ENCODE assay signal across 8 mouse cellular contexts in the genomic region with DNA sequence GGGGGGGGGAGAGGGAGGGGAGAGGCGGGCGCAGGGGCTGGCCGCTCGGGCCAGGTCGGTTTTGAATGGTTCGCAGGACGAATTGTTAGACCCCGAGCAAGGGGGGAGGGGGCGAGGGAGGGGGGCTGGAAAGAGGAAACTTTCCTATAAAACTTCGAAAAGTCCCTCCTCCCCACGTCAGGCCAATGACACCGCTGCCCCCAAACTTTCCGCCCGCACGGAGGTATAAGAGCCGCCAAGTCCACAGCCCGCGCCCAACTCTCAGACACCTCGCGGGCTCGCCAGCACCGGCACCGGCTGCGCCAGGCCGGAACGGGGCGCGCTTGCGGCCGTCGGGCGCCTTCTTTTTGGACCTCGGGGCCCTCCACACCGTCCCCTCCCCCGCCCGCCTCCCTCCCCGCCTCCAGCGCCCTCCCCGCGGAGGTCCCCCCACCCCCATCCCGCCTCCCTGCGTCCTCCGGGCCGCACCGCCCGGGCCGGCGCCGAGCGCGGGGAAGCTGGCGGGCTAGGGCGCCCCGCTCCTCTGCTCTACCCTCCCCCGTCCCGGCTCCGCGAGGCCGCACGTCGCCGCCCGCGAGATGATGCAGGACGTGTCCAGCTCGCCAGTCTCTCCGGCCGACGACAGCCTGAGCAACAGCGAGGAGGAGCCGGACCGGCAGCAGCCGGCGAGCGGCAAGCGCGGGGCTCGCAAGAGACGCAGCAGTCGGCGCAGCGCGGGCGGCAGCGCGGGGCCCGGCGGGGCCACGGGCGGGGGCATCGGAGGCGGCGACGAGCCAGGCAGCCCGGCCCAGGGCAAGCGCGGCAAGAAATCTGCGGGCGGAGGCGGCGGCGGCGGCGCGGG. TPM values are rescaled to one million over a fixed set of nuclear protein-coding genes. Genes with fewer than 3 reads are reported as not detected.
DNase-seq lines count a peak whose midpoint lies in the region; ATAC-seq and TF ChIP-seq lines count a peak whose summit lies in the region.

A gene (plus strand): TSS at position 272 of the 841 bp plus-strand sequence.

- peak within 1 kb of the TSS; percentile 76 for H3K4me2 ChIP-seq in embryonic facial prominence, embryonic 13.5 days
- peak within 1 kb of the TSS; percentile 73 for H3K4me2 ChIP-seq in heart, embryonic 14.5 days (ENCODE audit: low read length)
- H3K4me2 ChIP-seq in limb, embryonic 12.5 days = peak within 1 kb of the TSS; percentile 73
- peak within 1 kb of the TSS; percentile 69 for H3K4me2 ChIP-seq in neural tube, embryonic 14.5 days (ENCODE audit: low read depth, low read length)

- TF ChIP-seq CTCF in spleen, adult 2 months (IDR thresholded peaks at IDR 0.05; ENCODE audit: extremely low read depth, insufficient read depth, insufficient read length, insufficient replicate concordance) = no peak

- no peak for TF ChIP-seq POLR2A in spleen, adult 2 months (IDR thresholded peaks at IDR 0.05; ENCODE audit: low read depth, low read length)

- no peak for DNase-seq in spleen, adult 2 months (ENCODE audit: low read depth in 1 of 2, low spot score in 2 of 2)
- DNase-seq in spleen, postnatal 14 days (ENCODE audit: low spot score in 2 of 2) = no peak
- no peak for DNase-seq in cerebellum, postnatal 36 days
- no peak for DNase-seq in cerebellum, adult 9-10 months

- H3K27ac ChIP-seq in spleen, adult 2 months (ENCODE audit: insufficient read depth, low read length) = peak within 1 kb of the TSS; percentile 9; the same call in 1 of the 2 replicates
- H3K27ac ChIP-seq in embryonic facial prominence, embryonic 13.5 days = peak within 1 kb of the TSS; percentile 99
- peak within 1 kb of the TSS; percentile 75 to 83 for H3K27ac ChIP-seq in heart, embryonic 14.5 days (replicated peaks in 1 of 2; ENCODE audit: control insufficient read depth in 1 of 2, insufficient read depth in 1 of 2, low read depth in 2 of 2, low read length in 2 of 2)
- peak within 1 kb of the TSS; percentile 99 for H3K27ac ChIP-seq in limb, embryonic 12.5 days
- no peak within 1 kb of the TSS; the same call in 1 of the 2 replicates for H3K27ac ChIP-seq in neural tube, embryonic 14.5 days (ENCODE audit: low read depth, low read length)

- ATAC-seq in embryonic facial prominence, embryonic 13.5 days (ENCODE audit: insufficient number of reproducible peaks, insufficient read depth, low FRiP score, low TSS enrichment, low read depth) = peak; percentile 93
- peak; percentile 81 for ATAC-seq in heart, embryonic 14.5 days (ENCODE audit: insufficient number of reproducible peaks, insufficient read depth, low FRiP score, low read depth)
- ATAC-seq in limb, embryonic 12.5 days (ENCODE audit: insufficient number of reproducible peaks, insufficient read depth, low FRiP score, low TSS enrichment, low read depth) = peak; percentile 93
- ATAC-seq in neural tube, embryonic 14.5 days (ENCODE audit: low read depth) = peak; percentile 68

- H3K9me3 ChIP-seq in embryonic facial prominence, embryonic 13.5 days = no peaks in the 10 kb centered on the region
- H3K9me3 ChIP-seq in heart, embryonic 14.5 days (ENCODE audit: control insufficient read depth, low read length) = no peaks in the 10 kb centered on the region
- H3K9me3 ChIP-seq in limb, embryonic 12.5 days = no peaks in the 10 kb centered on the region
- no peaks in the 10 kb centered on the region for H3K9me3 ChIP-seq in neural tube, embryonic 14.5 days (ENCODE audit: control insufficient read depth, low read length)

- 3% methylated on average over 91 of the region's 105 CpGs for WGBS in spleen, adult 2 months
- WGBS in embryonic facial prominence, embryonic 13.5 days = under 1% methylated on average over 86 of the region's 105 CpGs
- under 1% methylated on average over 87 of the region's 105 CpGs for WGBS in heart, embryonic 14.5 days
- 1% methylated on average over 85 of the region's 105 CpGs for WGBS in limb, embryonic 12.5 days
- under 1% methylated on average over 71 of the region's 105 CpGs for WGBS in neural tube, embryonic 14.5 days

- peaks cover 30% of the 10 kb centered on the region for H3K27me3 ChIP-seq in spleen, adult 2 months (ENCODE audit: control insufficient read depth, insufficient read depth, low read length)
- peaks cover 24% of the 10 kb centered on the region for H3K27me3 ChIP-seq in embryonic facial prominence, embryonic 13.5 days
- peaks cover 81% of the 10 kb centered on the region for H3K27me3 ChIP-seq in heart, embryonic 14.5 days (ENCODE audit: control insufficient read depth, insufficient read depth, low read length)
- peaks cover 15% of the 10 kb centered on the region; the same call in 1 of the 2 replicates for H3K27me3 ChIP-seq in limb, embryonic 12.5 days
- H3K27me3 ChIP-seq in neural tube, embryonic 14.5 days (ENCODE audit: control insufficient read depth, insufficient read depth, low read length) = peaks cover 55% of the 10 kb centered on the region

- no peaks in the 10 kb centered on the region for H3K36me3 ChIP-seq in spleen, adult 2 months (ENCODE audit: control insufficient read depth, insufficient read depth, low read length)
- H3K36me3 ChIP-seq in embryonic facial prominence, embryonic 13.5 days = no peaks in the 10 kb centered on the region
- no peaks in the 10 kb centered on the region for H3K36me3 ChIP-seq in heart, embryonic 14.5 days (ENCODE audit: control insufficient read depth, insufficient read depth, low read length)
- no peaks in the 10 kb centered on the region for H3K36me3 ChIP-seq in limb, embryonic 12.5 days
- no peaks in the 10 kb centered on the region for H3K36me3 ChIP-seq in neural tube, embryonic 14.5 days (ENCODE audit: control insufficient read depth, insufficient read depth, low read length)

- H3K4me3 ChIP-seq in spleen, adult 2 months (ENCODE audit: extremely low read depth, insufficient read depth, insufficient read length) = peak within 1 kb of the TSS; percentile 41; the same call in 1 of the 2 replicates
- peak within 1 kb of the TSS; percentile 90 for H3K4me3 ChIP-seq in embryonic facial prominence, embryonic 13.5 days
- H3K4me3 ChIP-seq in heart, embryonic 14.5 days (ENCODE audit: control insufficient read depth in 1 of 2, insufficient read depth in 1 of 2, low read depth in 1 of 2, low read length in 2 of 2) = peak within 1 kb of the TSS; percentile 64 to 71
- peak within 1 kb of the TSS; percentile 97 for H3K4me3 ChIP-seq in limb, embryonic 12.5 days (replicated peaks)
- H3K4me3 ChIP-seq in neural tube, embryonic 14.5 days (ENCODE audit: low read depth, low read length) = peak within 1 kb of the TSS; percentile 36

- peak within 1 kb of the TSS; percentile 100 for H3K9ac ChIP-seq in embryonic facial prominence, embryonic 13.5 days
- H3K9ac ChIP-seq in heart, embryonic 14.5 days (ENCODE audit: low read length) = peak within 1 kb of the TSS; percentile 78
- H3K9ac ChIP-seq in limb, embryonic 12.5 days (replicated peaks) = peak within 1 kb of the TSS; percentile 100
- H3K9ac ChIP-seq in neural tube, embryonic 14.5 days (replicated peaks; ENCODE audit: low read depth, low read length) = peak within 1 kb of the TSS; percentile 41

- peaks cover 5% of the 10 kb centered on the region; the same call in 1 of the 2 replicates for H3K4me1 ChIP-seq in spleen, adult 2 months (ENCODE audit: control insufficient read depth, insufficient read depth, insufficient read length)
- peaks cover 18% of the 10 kb centered on the region for H3K4me1 ChIP-seq in embryonic facial prominence, embryonic 13.5 days
- H3K4me1 ChIP-seq in heart, embryonic 14.5 days (ENCODE audit: control insufficient read depth in 2 of 2, insufficient read depth in 2 of 2, low read length in 2 of 2) = peaks cover 0 to 6% of the 10 kb centered on the region in 2 experiments; a peak in 2 of 4 replicates
- H3K4me1 ChIP-seq in limb, embryonic 12.5 days (replicated peaks) = peaks cover 19% of the 10 kb centered on the region
- peaks cover 7% of the 10 kb centered on the region; the same call in 1 of the 2 replicates for H3K4me1 ChIP-seq in neural tube, embryonic 14.5 days (ENCODE audit: control insufficient read depth, insufficient read depth, low read length)

RNA-seq across cellular contexts. Expression of the gene that starts here (rescaled TPM):
- 2.0 and 3.8 TPM in 2 replicates for polyA plus RNA-seq in spleen, adult 2 months (2012; rRNA removed)
- 56.1 and 63.1 TPM in 2 replicates for polyA plus RNA-seq in embryonic facial prominence, embryonic 13.5 days (2015; fragmentation: Nextera tagmentation; extraction: Ambion mirVana)
- 3.8 and 6.3 TPM in 2 replicates for polyA plus RNA-seq in heart, embryonic 14.5 days (2014; fragmentation: Nextera tagmentation; extraction: Ambion mirVana)
- polyA plus RNA-seq in limb, embryonic 12.5 days (2016; fragmentation: Nextera tagmentation; extraction: Ambion mirVana) = 64.0 and 64.8 TPM in 2 replicates
- 0.20 and 2.1 TPM in 2 replicates for polyA plus RNA-seq in neural tube, embryonic 14.5 days (2014; fragmentation: Nextera tagmentation; extraction: Ambion mirVana)

Comparison
In these comparisons a context has a peak if more than half of its experiments do, and no peak if none do; other contexts are left out.
1. H3K4me3 ChIP-seq: peak in every context shown above with its lines; median percentile 97 in limb, embryonic 12.5 days; 90 in embryonic facial prominence, embryonic 13.5 days; 68 in heart, embryonic 14.5 days; 41 in spleen, adult 2 months; 36 in neural tube, embryonic 14.5 days.
2. H3K9ac ChIP-seq: peak in every context shown above with its lines; median percentile 100 in embryonic facial prominence, embryonic 13.5 days; 100 in limb, embryonic 12.5 days; 78 in heart, embryonic 14.5 days; 41 in neural tube, embryonic 14.5 days.